Mouse (Mus musculus): ENCODE results near the gene Slc2a1. TPM values are rescaled to one million over a fixed set of nuclear protein-coding genes. Genes with fewer than 3 reads are reported as not detected.

Gene Slc2a1
- polyA plus RNA-seq, 1 experiment from 2014 or later = 291 TPM

- Histone ChIP-seq H3K4me2 (ENCODE audit: low read depth, low read length) (no peak overlapping the region), H3K4me3 (ENCODE audit: low read depth, low read length) (no peak overlapping the region), H3K4me1 (ENCODE audit: control insufficient read depth, low read depth, low read length) (peaks cover 30% of the 10 kb centered on the region), H3K9ac (ENCODE audit: low read depth, low read length) (no peak overlapping the region), H3K36me3 (ENCODE audit: control insufficient read depth, insufficient read depth) (peaks cover 100% of the 10 kb centered on the region), H3K27ac (ENCODE audit: low read length) (no peak overlapping the region), H3K9me3 (replicated peaks; ENCODE audit: control insufficient read depth, low read length) (no peaks in the 10 kb centered on the region), H3K27me3 (ENCODE audit: control insufficient read depth, insufficient read depth, low read depth, low read length) (no peaks in the 10 kb centered on the region)
- ATAC-seq (ENCODE audit: low read depth) = no peak
- 83% methylated on average over 8 of the region's 8 CpGs for WGBS (ENCODE audit: insufficient replicate concordance)
These were observed 22.8 kb downstream of the Slc2a1 start for GRCm38 (mm10) chr4:119131189-119131910.

GRCm38 (mm10) chr4:119133306-119133705 lies 24.8 kb downstream of the Slc2a1 start:
- H3K27ac ChIP-seq (ENCODE audit: low read length) = no peak overlapping the region
- no peak overlapping the region for H3K4me2 ChIP-seq (ENCODE audit: low read depth, low read length)
- no peak overlapping the region for H3K9ac ChIP-seq (ENCODE audit: low read depth, low read length)
- no peaks in the 10 kb centered on the region for H3K27me3 ChIP-seq (ENCODE audit: control insufficient read depth, insufficient read depth, low read depth, low read length)
- WGBS (ENCODE audit: insufficient replicate concordance) = 91% methylated on average over 13 of the region's 13 CpGs
- peaks cover 99% of the 10 kb centered on the region for H3K36me3 ChIP-seq (ENCODE audit: control insufficient read depth, insufficient read depth)
- H3K4me3 ChIP-seq (ENCODE audit: low read depth, low read length) = no peak overlapping the region
- H3K4me1 ChIP-seq (ENCODE audit: control insufficient read depth, low read depth, low read length) = peaks cover 10% of the 10 kb centered on the region
- ATAC-seq (ENCODE audit: low read depth) = no peak
- no peaks in the 10 kb centered on the region for H3K9me3 ChIP-seq (replicated peaks; ENCODE audit: control insufficient read depth, low read length)

- 91% methylated on average over 13 of the region's 13 CpGs for WGBS (ENCODE audit: insufficient replicate concordance)
- Histone ChIP-seq H3K27me3 (ENCODE audit: control insufficient read depth, insufficient read depth, low read depth, low read length) (no peaks in the 10 kb centered on the region), H3K36me3 (ENCODE audit: control insufficient read depth, insufficient read depth) (peaks cover 95% of the 10 kb centered on the region), H3K27ac (ENCODE audit: low read length) (no peak overlapping the region), H3K4me1 (ENCODE audit: control insufficient read depth, low read depth, low read length) (peaks cover 5% of the 10 kb centered on the region), H3K9ac (ENCODE audit: low read depth, low read length) (no peak overlapping the region), H3K4me2 (ENCODE audit: low read depth, low read length) (no peak overlapping the region), H3K9me3 (replicated peaks; ENCODE audit: control insufficient read depth, low read length) (no peaks in the 10 kb centered on the region), H3K4me3 (ENCODE audit: low read depth, low read length) (no peak overlapping the region)
- ATAC-seq (ENCODE audit: low read depth) = no peak
These were observed 25.3 kb downstream of the Slc2a1 start for GRCm38 (mm10) chr4:119133860-119134259.

- Histone ChIP-seq H3K36me3 (ENCODE audit: control insufficient read depth, insufficient read depth) (peaks cover 60% of the 10 kb centered on the region), H3K4me3 (ENCODE audit: low read depth, low read length) (no peak overlapping the region), H3K4me2 (ENCODE audit: low read depth, low read length) (no peak overlapping the region), H3K27me3 (ENCODE audit: control insufficient read depth, insufficient read depth, low read depth, low read length) (no peaks in the 10 kb centered on the region), H3K9ac (ENCODE audit: low read depth, low read length) (no peak overlapping the region), H3K4me1 (ENCODE audit: control insufficient read depth, low read depth, low read length) (peaks cover 3% of the 10 kb centered on the region), H3K27ac (ENCODE audit: low read length) (peak overlapping the region; percentile 41), H3K9me3 (replicated peaks; ENCODE audit: control insufficient read depth, low read length) (no peaks in the 10 kb centered on the region)
- 52% methylated on average over 8 of the region's 8 CpGs for WGBS (ENCODE audit: insufficient replicate concordance)
- ATAC-seq (ENCODE audit: low read depth) = no peak
These were observed 28.8 kb downstream of the Slc2a1 start for GRCm38 (mm10) chr4:119137313-119137712.

- H3K4me3 ChIP-seq (ENCODE audit: low read depth, low read length) = no peak overlapping the region
- no peak overlapping the region for H3K4me2 ChIP-seq (ENCODE audit: low read depth, low read length)
- 63% methylated on average over 18 of the region's 18 CpGs for WGBS (ENCODE audit: insufficient replicate concordance)
- H3K9ac ChIP-seq (ENCODE audit: low read depth, low read length) = no peak overlapping the region
- no peaks in the 10 kb centered on the region for H3K9me3 ChIP-seq (replicated peaks; ENCODE audit: control insufficient read depth, low read length)
- no peak overlapping the region for H3K27ac ChIP-seq (ENCODE audit: low read length)
- H3K4me1 ChIP-seq (ENCODE audit: control insufficient read depth, low read depth, low read length) = peaks cover 5% of the 10 kb centered on the region
- H3K36me3 ChIP-seq (ENCODE audit: control insufficient read depth, insufficient read depth) = peaks cover 52% of the 10 kb centered on the region
- ATAC-seq (ENCODE audit: low read depth) = peak; percentile 70
- H3K27me3 ChIP-seq (ENCODE audit: control insufficient read depth, insufficient read depth, low read depth, low read length) = no peaks in the 10 kb centered on the region
These were observed 29.7 kb downstream of the Slc2a1 start for GRCm38 (mm10) chr4:119138171-119138570.

GRCm38 (mm10) chr4:119138776-119139175 lies 30.3 kb downstream of the Slc2a1 start:
- Histone ChIP-seq H3K36me3 (ENCODE audit: control insufficient read depth, insufficient read depth) (peaks cover 46% of the 10 kb centered on the region), H3K9ac (ENCODE audit: low read depth, low read length) (no peak overlapping the region), H3K27ac (ENCODE audit: low read length) (no peak overlapping the region), H3K9me3 (replicated peaks; ENCODE audit: control insufficient read depth, low read length) (no peaks in the 10 kb centered on the region), H3K4me1 (ENCODE audit: control insufficient read depth, low read depth, low read length) (peaks cover 5% of the 10 kb centered on the region), H3K27me3 (ENCODE audit: control insufficient read depth, insufficient read depth, low read depth, low read length) (0 out of 2 replicates have a peak, but pooled peaks cover 1% of the 10 kb centered on the region), H3K4me3 (ENCODE audit: low read depth, low read length) (no peak overlapping the region), H3K4me2 (ENCODE audit: low read depth, low read length) (no peak overlapping the region)
- WGBS (ENCODE audit: insufficient replicate concordance) = 76% methylated on average over 8 of the region's 8 CpGs
- no peak for ATAC-seq (ENCODE audit: low read depth)

- Histone ChIP-seq H3K36me3 (ENCODE audit: control insufficient read depth, insufficient read depth) (peaks cover 32% of the 10 kb centered on the region), H3K4me1 (ENCODE audit: control insufficient read depth, low read depth, low read length) (peaks cover 5% of the 10 kb centered on the region), H3K9me3 (replicated peaks; ENCODE audit: control insufficient read depth, low read length) (no peaks in the 10 kb centered on the region), H3K4me2 (ENCODE audit: low read depth, low read length) (no peak overlapping the region), H3K27ac (ENCODE audit: low read length) (no peak overlapping the region), H3K9ac (ENCODE audit: low read depth, low read length) (no peak overlapping the region), H3K4me3 (ENCODE audit: low read depth, low read length) (no peak overlapping the region), H3K27me3 (ENCODE audit: control insufficient read depth, insufficient read depth, low read depth, low read length) (0 out of 2 replicates have a peak, but pooled peaks cover 2% of the 10 kb centered on the region)
- WGBS (ENCODE audit: insufficient replicate concordance) = 41% methylated on average over 3 of the region's 3 CpGs
- no peak for ATAC-seq (ENCODE audit: low read depth)
These were observed 31.6 kb downstream of the Slc2a1 start for GRCm38 (mm10) chr4:119140126-119140525.

- no peak for ATAC-seq (ENCODE audit: low read depth)
- H3K9ac ChIP-seq (ENCODE audit: low read depth, low read length) = no peak overlapping the region
- H3K36me3 ChIP-seq (ENCODE audit: control insufficient read depth, insufficient read depth) = peaks cover 22% of the 10 kb centered on the region
- H3K27me3 ChIP-seq (ENCODE audit: control insufficient read depth, insufficient read depth, low read depth, low read length) = 0 out of 2 replicates have a peak, but pooled peaks cover 2% of the 10 kb centered on the region
- WGBS (ENCODE audit: insufficient replicate concordance) = 59% methylated on average over 10 of the region's 10 CpGs
- no peak overlapping the region for H3K27ac ChIP-seq (ENCODE audit: low read length)
- no peaks in the 10 kb centered on the region for H3K9me3 ChIP-seq (replicated peaks; ENCODE audit: control insufficient read depth, low read length)
- no peak overlapping the region for H3K4me3 ChIP-seq (ENCODE audit: low read depth, low read length)
- H3K4me2 ChIP-seq (ENCODE audit: low read depth, low read length) = no peak overlapping the region
- peaks cover 5% of the 10 kb centered on the region for H3K4me1 ChIP-seq (ENCODE audit: control insufficient read depth, low read depth, low read length)
These were observed 32.7 kb downstream of the Slc2a1 start for GRCm38 (mm10) chr4:119141191-119141590.

- H3K4me3 ChIP-seq (ENCODE audit: low read depth, low read length) = no peak overlapping the region
- peaks cover 5% of the 10 kb centered on the region for H3K4me1 ChIP-seq (ENCODE audit: control insufficient read depth, low read depth, low read length)
- peak overlapping the region; percentile 6; the same call in 1 of the 2 replicates for H3K4me2 ChIP-seq (ENCODE audit: low read depth, low read length)
- H3K36me3 ChIP-seq (ENCODE audit: control insufficient read depth, insufficient read depth) = peaks cover 10% of the 10 kb centered on the region
- 24% methylated on average over 24 of the region's 24 CpGs for WGBS (ENCODE audit: insufficient replicate concordance)
- no peak overlapping the region for H3K27ac ChIP-seq (ENCODE audit: low read length)
- 0 out of 2 replicates have a peak, but pooled peaks cover 2% of the 10 kb centered on the region for H3K27me3 ChIP-seq (ENCODE audit: control insufficient read depth, insufficient read depth, low read depth, low read length)
- no peak overlapping the region for H3K9ac ChIP-seq (ENCODE audit: low read depth, low read length)
- no peak for ATAC-seq (ENCODE audit: low read depth)
- H3K9me3 ChIP-seq (replicated peaks; ENCODE audit: control insufficient read depth, low read length) = no peaks in the 10 kb centered on the region
These were observed 33.8 kb downstream of the Slc2a1 start for GRCm38 (mm10) chr4:119142230-119142871.

Measured in liver, embryonic 16.5 days (tissue).